Mouse (Mus musculus) kidney, adult 2 months (tissue): ENCODE measurements around the gene Pfkm.

Experiments
- CTCF ChIP-seq: fragments of 200-500 bp; conservative IDR thresholded peaks from 2 replicates; pipeline ENCODE4 v1.5.1; 2011; ENCODE audit warnings: low read depth, mild to moderate bottlenecking, control low read depth, low read length, moderate library complexity, mixed read lengths; ENCODE audit not compliant: insufficient read depth, insufficient read length
- POLR2A ChIP-seq: fragments of 200-500 bp; IDR thresholded peaks from one replicate; pipeline ENCODE4 v1.6.1; 2011; ENCODE audit warnings: low read depth, low read length, control low read depth

GRCm38 (mm10) chr15:98043967-98044366, 48.4 kb upstream of the Pfkm start:
- TF ChIP-seq CTCF: no peak
- TF ChIP-seq POLR2A: no peak
